Mouse (Mus musculus) embryonic facial prominence, embryonic 13.5 days (tissue): ENCODE results near the gene Farp1. TPM values are rescaled to one million over a fixed set of nuclear protein-coding genes. Genes with fewer than 3 reads are reported as not detected.

Experiments
- ATAC-seq: fragments of 200-750 bp; cut with Nextera tagmentation; 2 replicates; pipeline ENCODE4 v1.8.0; 2017; ENCODE audit warnings: low read depth; ENCODE audit not compliant: insufficient number of reproducible peaks, insufficient read depth, low FRiP score, low TSS enrichment
- H3K27ac ChIP-seq: fragments of 300-500 bp; sonication (generic); 2 replicates; pipeline ENCODE4 v1.5.1; 2015; ENCODE audit warnings: moderate library complexity, mild to moderate bottlenecking, inconsistent platforms
- H3K27me3 ChIP-seq: fragments of 300-500 bp; sonication (generic); 2 replicates; pipeline ENCODE4 v1.6.1; 2015; ENCODE audit warnings: mild to moderate bottlenecking, inconsistent platforms
- H3K36me3 ChIP-seq: fragments of 300-500 bp; sonication (generic); 2 replicates; pipeline ENCODE4 v1.6.1; 2015; ENCODE audit warnings: mild to moderate bottlenecking, inconsistent platforms
- H3K4me1 ChIP-seq: fragments of 300-500 bp; sonication (generic); 2 replicates; pipeline ENCODE4 v1.6.1; 2015; ENCODE audit warnings: inconsistent platforms
- H3K4me2 ChIP-seq: fragments of 300-500 bp; sonication (generic); 2 replicates; pipeline ENCODE4 v1.6.1; 2015; ENCODE audit warnings: moderate library complexity, mild to moderate bottlenecking, inconsistent platforms
- H3K4me3 ChIP-seq: fragments of 300-500 bp; sonication (generic); 2 replicates; pipeline ENCODE4 v1.5.1; 2015; ENCODE audit warnings: mild to moderate bottlenecking, inconsistent platforms
- H3K9ac ChIP-seq: fragments of 300-500 bp; sonication (generic); 2 replicates; pipeline ENCODE4 v1.6.1; 2015; ENCODE audit warnings: mild to moderate bottlenecking, inconsistent platforms
- H3K9me3 ChIP-seq: fragments of 300-500 bp; sonication (generic); 2 replicates; pipeline ENCODE4 v1.6.1; 2016; ENCODE audit warnings: inconsistent platforms
- WGBS: fragments of 180-500 bp; shearing (Covaris S2); methylation state at CpG from one replicate; pipeline ENCODE4 v1.1.7; 2015; ENCODE audit warnings: mixed read lengths; 5-methylcytosine and 5-hydroxymethylcytosine counted together
- polyA plus RNA-seq: library from polyadenylated mRNA; unstranded; fragments of >200 nt; fragmentation: Nextera tagmentation; extraction: Ambion mirVana; gene quantifications from 2 replicates; pipeline ENCODE4 v1.2.1, GENCODE M21; 2015

Farp1 gene
- polyA plus RNA-seq, result 38.7 and 39.6 TPM in 2 replicates

DNA sequence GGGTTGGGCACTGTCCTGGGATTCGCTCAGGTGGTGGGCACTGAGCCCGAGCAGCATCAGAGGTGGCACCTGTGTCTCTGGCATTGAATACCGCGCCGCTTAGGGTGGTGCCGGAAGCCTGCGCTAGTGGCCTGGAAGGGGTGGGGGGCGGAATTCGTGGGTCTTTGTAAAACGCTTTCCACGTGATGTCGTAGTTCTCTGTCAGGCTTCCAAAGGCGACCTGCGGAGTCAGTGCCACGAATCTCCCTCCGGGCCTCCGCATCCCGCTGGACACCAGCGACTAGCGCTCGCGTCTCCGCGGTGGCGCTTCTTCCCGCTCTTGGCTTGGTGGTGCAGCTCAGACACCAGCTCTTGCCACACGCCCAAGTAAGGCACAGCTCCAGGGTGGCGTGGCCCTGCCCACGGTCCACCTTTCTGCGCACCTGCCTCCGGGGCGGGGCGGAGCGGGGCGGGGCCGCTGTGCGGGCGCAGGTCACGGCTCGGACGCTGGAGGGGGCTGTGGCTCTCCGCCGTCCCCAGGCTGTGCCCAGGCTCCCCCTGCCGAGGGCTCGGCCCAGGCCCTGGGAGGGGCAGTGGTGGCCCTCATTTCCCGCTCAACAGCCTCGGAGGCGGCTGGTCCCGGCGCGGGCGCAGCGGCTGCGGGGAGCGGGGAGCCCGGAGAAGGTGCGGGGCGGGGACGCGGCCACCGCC is at the start of gene Farp1:
Gene Farp1, plus strand, starts transcription at position 228 of the 690 bp plus-strand sequence.
- H3K9me3 ChIP-seq, result no peaks in the 10 kb centered on the region
- peak within 1 kb of the TSS; percentile 96 for H3K9ac ChIP-seq
- 0 out of 2 replicates have a peak, but pooled peaks cover 3% of the 10 kb centered on the region for H3K27me3 ChIP-seq
- H3K36me3 ChIP-seq, result no peaks in the 10 kb centered on the region
- 1% methylated on average over 45 of the region's 61 CpGs for WGBS
- peaks cover 42% of the 10 kb centered on the region for H3K4me1 ChIP-seq
- H3K4me3 ChIP-seq, result peak within 1 kb of the TSS; percentile 94
- ATAC-seq, result peak; percentile 91
- peak within 1 kb of the TSS; percentile 93 for H3K27ac ChIP-seq
- H3K4me2 ChIP-seq, result peak within 1 kb of the TSS; percentile 96

DNA sequence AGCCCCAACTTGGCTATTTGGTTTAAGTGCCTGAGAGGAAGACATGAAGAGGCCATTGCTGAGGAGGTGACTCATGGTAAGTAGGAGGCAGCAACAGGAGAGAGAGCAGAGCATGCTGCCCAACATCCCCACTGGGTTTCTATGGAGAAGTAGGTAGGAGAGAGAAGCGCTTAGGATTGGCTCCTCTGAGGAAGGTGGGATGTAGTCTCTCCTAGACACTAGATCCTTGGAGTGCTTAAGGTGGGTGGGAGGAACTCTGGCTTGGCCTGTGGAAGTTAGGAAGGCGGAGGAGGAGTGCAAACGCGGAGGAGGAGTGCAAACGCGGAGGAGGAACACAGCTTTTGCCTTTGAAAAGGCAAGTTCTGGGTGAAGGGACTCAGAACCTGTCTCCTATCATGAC is 45.9 kb upstream of the Farp1 start:
- H3K4me1 ChIP-seq, result no peaks in the 10 kb centered on the region
- H3K36me3 ChIP-seq, result no peaks in the 10 kb centered on the region
- no peak overlapping the region for H3K4me2 ChIP-seq
- no peak overlapping the region for H3K4me3 ChIP-seq
- no peak overlapping the region for H3K27ac ChIP-seq
- ATAC-seq, result no peak
- WGBS, result 48% methylated on average over 6 of the region's 6 CpGs
- H3K27me3 ChIP-seq, result no peaks in the 10 kb centered on the region
- H3K9me3 ChIP-seq, result no peaks in the 10 kb centered on the region
- no peak overlapping the region for H3K9ac ChIP-seq

DNA sequence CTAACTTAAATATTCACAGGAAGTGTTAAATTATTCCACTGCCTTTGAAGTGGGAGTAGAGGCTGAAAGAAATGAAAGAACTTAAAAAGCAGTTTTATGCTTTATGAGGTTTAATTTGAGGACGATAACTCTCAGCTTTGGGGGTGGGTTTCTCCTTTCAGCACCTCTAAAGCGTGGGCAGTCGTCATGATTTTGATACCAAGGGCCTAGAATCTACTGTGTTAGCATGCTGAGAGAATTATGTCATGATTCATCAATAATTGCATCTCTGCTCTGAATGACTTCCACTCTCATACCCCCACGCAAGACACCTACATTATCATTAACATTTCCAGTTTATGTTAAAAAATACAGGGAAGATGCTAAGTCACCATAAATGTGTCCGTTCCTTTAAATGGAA is 37.3 kb upstream of the Farp1 start:
- Histone ChIP-seq H3K9me3 (no peaks in the 10 kb centered on the region), H3K27ac (no peak overlapping the region), H3K9ac (no peak overlapping the region), H3K36me3 (no peaks in the 10 kb centered on the region), H3K4me1 (no peaks in the 10 kb centered on the region), H3K4me2 (no peak overlapping the region), H3K4me3 (no peak overlapping the region), H3K27me3 (no peaks in the 10 kb centered on the region)
- 85% methylated on average over 5 of the region's 5 CpGs for WGBS
- no peak for ATAC-seq

DNA sequence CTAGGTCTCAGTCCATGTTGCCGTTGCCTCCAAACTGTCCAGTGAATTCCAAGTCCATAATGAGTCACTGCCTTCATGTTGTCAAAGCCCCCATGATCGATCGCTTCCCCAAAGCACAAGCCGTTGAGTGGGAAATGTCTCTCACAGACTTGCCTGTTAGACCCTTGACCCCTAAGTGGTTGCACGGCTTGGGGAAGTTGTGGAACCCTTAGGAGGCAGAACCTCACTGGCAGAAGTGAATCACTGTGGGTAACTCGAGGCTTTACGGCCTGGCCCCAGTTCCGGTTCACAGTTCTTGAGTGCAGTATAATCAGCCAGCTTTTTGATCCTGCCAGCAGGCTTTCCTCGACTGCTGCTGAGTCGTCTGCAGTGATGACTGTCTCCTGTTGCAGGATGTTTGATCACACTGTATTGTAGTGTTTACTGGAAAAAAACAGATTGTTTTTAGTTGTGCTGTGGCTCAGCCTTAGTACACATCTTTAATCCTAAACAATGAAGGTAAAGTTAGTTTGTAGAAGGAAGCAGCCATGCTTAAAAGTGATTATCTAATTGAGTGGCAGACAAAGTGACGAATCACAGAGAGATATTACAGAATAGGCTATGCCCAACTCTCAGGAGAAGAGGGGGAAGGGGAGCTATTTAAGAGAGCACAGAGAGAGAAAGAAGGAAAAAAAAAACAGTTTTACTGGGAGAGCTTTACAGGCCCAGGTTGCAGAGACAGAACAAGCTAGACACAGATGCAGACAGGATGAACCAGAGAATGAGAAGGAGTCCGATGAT is 34.2 kb upstream of the Farp1 start:
- Histone ChIP-seq H3K36me3 (no peaks in the 10 kb centered on the region), H3K4me1 (no peaks in the 10 kb centered on the region), H3K4me2 (no peak overlapping the region), H3K27ac (no peak overlapping the region), H3K4me3 (no peak overlapping the region), H3K9me3 (no peaks in the 10 kb centered on the region), H3K9ac (no peak overlapping the region), H3K27me3 (no peaks in the 10 kb centered on the region)
- ATAC-seq, result no peak
- 50% methylated on average over 12 of the region's 12 CpGs for WGBS

DNA sequence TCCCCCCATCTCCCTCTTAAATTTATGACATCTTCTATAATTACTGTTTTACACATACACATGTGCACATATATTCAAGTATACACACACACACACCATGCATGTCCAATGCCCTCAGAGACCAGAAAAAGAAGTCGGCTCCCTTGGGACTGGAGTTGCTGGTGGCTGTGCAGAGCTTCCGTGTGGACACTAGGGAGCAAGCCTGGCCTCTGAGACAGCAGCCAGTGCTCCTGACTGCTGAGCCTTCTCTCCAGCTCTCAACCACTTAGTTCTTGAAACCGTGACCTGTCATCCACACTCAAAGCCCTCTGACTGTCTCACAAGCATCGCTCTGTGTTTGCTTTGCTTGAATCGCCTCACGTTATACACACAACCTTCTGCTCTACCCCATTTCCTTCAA is 29.4 kb upstream of the Farp1 start:
- WGBS, result 89% methylated on average over 6 of the region's 6 CpGs
- Histone ChIP-seq H3K9ac (no peak overlapping the region), H3K27ac (no peak overlapping the region), H3K4me2 (no peak overlapping the region), H3K27me3 (no peaks in the 10 kb centered on the region), H3K4me3 (no peak overlapping the region), H3K36me3 (no peaks in the 10 kb centered on the region), H3K9me3 (no peaks in the 10 kb centered on the region), H3K4me1 (no peaks in the 10 kb centered on the region)
- ATAC-seq, result no peak

DNA sequence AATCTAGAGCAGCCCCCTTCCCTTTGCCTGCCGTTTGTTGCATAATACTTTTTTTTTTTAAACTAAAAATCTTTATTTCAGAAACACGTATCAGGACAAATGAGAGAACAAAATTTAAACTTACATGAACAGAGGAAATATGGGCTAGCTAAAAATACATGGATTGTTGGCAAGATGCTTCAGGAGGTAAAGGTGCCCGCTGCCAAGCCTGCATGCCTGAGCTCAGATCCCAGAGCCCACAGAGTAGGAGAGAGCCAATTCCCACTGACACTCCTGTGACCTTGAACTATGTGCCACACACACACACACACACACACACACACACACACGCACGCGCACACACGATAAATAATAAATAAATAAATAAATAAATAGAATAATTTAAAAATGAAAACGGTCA is 29.0 kb upstream of the Farp1 start:
- H3K9me3 ChIP-seq, result no peaks in the 10 kb centered on the region
- H3K36me3 ChIP-seq, result no peaks in the 10 kb centered on the region
- no peaks in the 10 kb centered on the region for H3K4me1 ChIP-seq
- 90% methylated on average over 8 of the region's 8 CpGs for WGBS
- no peak overlapping the region for H3K4me3 ChIP-seq
- H3K9ac ChIP-seq, result no peak overlapping the region
- ATAC-seq, result no peak
- no peaks in the 10 kb centered on the region for H3K27me3 ChIP-seq
- no peak overlapping the region for H3K4me2 ChIP-seq
- no peak overlapping the region for H3K27ac ChIP-seq

DNA sequence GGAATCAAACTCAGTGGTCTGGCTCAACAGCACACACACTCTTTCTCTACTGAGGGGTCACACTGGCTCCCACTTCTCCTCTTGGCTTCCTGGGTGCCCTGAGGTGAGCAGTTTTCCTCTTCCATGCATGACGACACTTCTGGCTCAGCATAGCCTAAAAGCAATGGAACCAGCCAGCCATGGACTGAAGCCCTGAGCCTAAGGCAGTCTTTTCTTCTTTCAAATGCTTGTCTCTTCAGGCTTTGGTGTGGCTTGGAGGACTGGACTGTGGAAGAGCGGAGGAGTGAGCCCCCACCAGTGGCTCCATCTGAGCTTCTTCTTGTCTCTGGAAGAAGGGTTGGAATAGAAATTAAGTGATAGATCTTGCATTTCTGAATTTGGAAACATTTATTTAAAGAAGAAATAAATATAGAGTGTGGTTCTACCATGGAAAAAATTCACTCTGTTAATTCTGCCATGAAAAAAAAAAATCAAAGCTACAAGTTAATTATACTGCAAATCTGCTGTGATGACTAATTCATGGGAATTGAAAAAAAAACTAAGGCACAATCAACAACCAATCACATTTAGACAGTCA is 19.8 kb upstream of the Farp1 start:
- ATAC-seq, result no peak
- Histone ChIP-seq H3K36me3 (no peaks in the 10 kb centered on the region), H3K4me2 (no peak overlapping the region), H3K27me3 (no peaks in the 10 kb centered on the region), H3K9me3 (peaks cover 4% of the 10 kb centered on the region), H3K27ac (no peak overlapping the region), H3K4me1 (no peaks in the 10 kb centered on the region), H3K9ac (no peak overlapping the region), H3K4me3 (no peak overlapping the region)
- WGBS, result 82% methylated on average over 2 of the region's 2 CpGs

DNA sequence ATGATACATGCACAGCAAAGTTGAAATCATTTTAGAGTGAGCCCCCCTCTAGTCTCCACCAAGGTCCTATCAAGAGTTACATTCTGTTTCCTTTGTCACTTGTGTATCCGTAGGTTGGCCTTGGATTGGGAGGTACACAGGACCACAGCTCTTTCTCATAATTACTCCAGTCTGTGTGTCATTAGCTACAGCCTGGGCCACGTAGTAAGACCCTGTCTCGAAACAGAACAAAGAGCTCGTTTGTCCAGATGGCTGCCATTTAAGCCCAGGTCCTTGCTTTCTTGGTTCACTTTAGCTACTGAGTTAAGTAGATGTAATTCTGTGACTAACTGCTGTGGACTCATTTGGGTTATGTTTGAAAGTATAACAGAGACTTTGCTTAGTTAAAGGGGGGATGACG is 12.6 kb upstream of the Farp1 start:
- no peak for ATAC-seq
- 25% methylated on average over 5 of the region's 5 CpGs for WGBS
- H3K9ac ChIP-seq, result no peak overlapping the region

DNA sequence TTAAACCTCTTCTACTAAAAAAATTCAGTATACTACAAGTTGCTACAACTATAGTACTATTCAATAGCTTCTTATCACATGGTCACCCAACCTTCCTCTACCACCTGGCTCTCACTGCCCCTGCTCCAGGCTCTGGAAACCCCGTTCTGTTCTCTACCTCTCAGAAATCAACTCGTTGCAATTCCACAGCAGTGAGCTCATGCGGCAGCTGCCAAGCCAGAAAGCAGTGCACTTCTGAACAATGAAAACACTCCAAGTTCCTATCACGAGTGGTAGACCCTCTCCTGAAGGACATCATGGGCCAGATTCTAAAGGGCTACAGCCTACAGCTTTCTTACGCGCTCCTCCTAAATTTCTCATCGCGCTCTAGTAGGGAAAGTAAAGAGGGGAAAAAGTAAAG is 9.6 kb upstream of the Farp1 start:
- 77% methylated on average over 8 of the region's 8 CpGs for WGBS
- Histone ChIP-seq H3K9ac (no peak overlapping the region), H3K27me3 (no peaks in the 10 kb centered on the region), H3K9me3 (0 out of 2 replicates have a peak, but pooled peaks cover 4% of the 10 kb centered on the region), H3K4me3 (no peak overlapping the region), H3K4me1 (no peaks in the 10 kb centered on the region), H3K36me3 (no peaks in the 10 kb centered on the region), H3K4me2 (no peak overlapping the region), H3K27ac (no peak overlapping the region)
- no peak for ATAC-seq

More for the DNA sequence above, 12.6 kb upstream of the Farp1 start:
- Histone ChIP-seq H3K4me3 (no peak overlapping the region), H3K27ac (no peak overlapping the region), H3K4me1 (no peaks in the 10 kb centered on the region), H3K36me3 (no peaks in the 10 kb centered on the region), H3K9me3 (peaks cover 4% of the 10 kb centered on the region), H3K27me3 (no peaks in the 10 kb centered on the region), H3K4me2 (no peak overlapping the region)

DNA sequence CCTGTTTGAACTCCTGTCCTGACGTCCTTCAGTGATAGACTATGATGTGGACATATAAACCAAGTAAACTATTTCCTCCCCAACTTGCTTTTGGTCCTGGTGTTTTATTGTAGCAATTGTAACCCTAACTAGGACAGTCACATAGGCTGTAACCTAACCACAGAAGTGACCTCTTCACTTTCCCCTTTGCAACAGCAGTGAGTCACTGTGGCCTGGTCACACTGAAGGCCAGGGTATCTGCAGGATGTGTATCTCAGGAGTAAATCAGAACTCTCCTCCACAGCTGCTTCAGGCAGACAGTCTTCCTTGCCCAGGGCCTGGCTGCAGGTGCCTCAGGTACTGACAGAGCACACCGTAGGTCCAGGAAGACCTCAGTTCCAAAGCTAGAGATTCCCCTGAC is 3.6 kb upstream of the Farp1 start:
- H3K9me3 ChIP-seq, result 0 out of 2 replicates have a peak, but pooled peaks cover 4% of the 10 kb centered on the region
- H3K27me3 ChIP-seq, result 0 out of 2 replicates have a peak, but pooled peaks cover 3% of the 10 kb centered on the region
- no peak overlapping the region for H3K27ac ChIP-seq
- ATAC-seq, result no peak
- H3K4me2 ChIP-seq, result no peak overlapping the region
- WGBS, result 85% methylated on average over 2 of the region's 2 CpGs
- no peak overlapping the region for H3K4me3 ChIP-seq
- H3K4me1 ChIP-seq, result peaks cover 11% of the 10 kb centered on the region
- no peaks in the 10 kb centered on the region for H3K36me3 ChIP-seq
- no peak overlapping the region for H3K9ac ChIP-seq

DNA sequence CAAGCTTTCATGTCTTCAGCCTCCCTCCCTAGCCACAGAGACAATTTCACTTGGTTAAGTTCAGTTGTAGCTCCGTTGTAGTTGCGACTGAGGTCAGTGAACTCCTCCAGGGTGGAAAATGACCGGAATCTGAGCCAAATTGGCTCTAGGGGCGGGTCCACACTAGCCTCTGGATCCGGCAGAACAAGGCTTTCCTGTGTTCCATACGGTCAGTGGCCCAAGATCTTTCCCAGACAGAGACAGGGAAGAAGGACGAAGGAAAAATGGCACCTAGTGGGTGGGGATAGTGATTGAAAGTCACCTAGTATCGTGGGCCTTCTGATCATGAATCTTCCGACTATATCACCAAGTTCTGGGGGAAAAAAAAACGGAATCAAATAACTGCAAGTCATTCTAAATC is 475 bp upstream of the Farp1 start:
- Histone ChIP-seq H3K4me1 (peaks cover 37% of the 10 kb centered on the region), H3K9me3 (no peaks in the 10 kb centered on the region), H3K4me2 (peak overlapping the region; percentile 96), H3K9ac (peak overlapping the region; percentile 96; the same call in 1 of the 2 replicates), H3K4me3 (peak overlapping the region; percentile 94), H3K27ac (no peak overlapping the region), H3K27me3 (0 out of 2 replicates have a peak, but pooled peaks cover 3% of the 10 kb centered on the region), H3K36me3 (no peaks in the 10 kb centered on the region)
- no peak for ATAC-seq
- WGBS, result 10% methylated on average over 10 of the region's 10 CpGs
